Mouse (Mus musculus): ENCODE measurements around the gene Rnps1. TPM values are rescaled to one million over a fixed set of nuclear protein-coding genes. Genes with fewer than 3 reads are reported as not detected.

Gene Rnps1
- polyA plus RNA-seq, 1 experiment from 2014 or later, result 360 TPM

GRCm38 (mm10) chr17:24474557-24474956, 60.2 kb downstream of the Rnps1 start:
- Histone ChIP-seq H3K4me2 (replicated peaks) (no peak overlapping the region), H3K27me3 (no peaks in the 10 kb centered on the region), H3K9me3 (no peaks in the 10 kb centered on the region), H3K4me1 (peaks cover 44% of the 10 kb centered on the region), H3K9ac (replicated peaks) (no peak overlapping the region; the same call in 1 of the 2 replicates), H3K36me3 (peaks cover 34% of the 10 kb centered on the region), H3K27ac (replicated peaks) (no peak overlapping the region), H3K4me3 (no peak overlapping the region)
- WGBS, result 83% methylated on average over 5 of the region's 5 CpGs
- no peak for ATAC-seq (replicated peaks)

Other genes with a start within 250 kb of the Rnps1 start
- gene Atp6v0c, start 244.9 kb upstream of the Rnps1 start, polyA plus RNA-seq (2015; fragmentation: Nextera tagmentation; extraction: Ambion mirVana), result 872 and 917 TPM in 2 replicates
- 18.8 and 19.5 TPM in 2 replicates for gene Tbc1d24, start 209.0 kb upstream of the Rnps1 start, polyA plus RNA-seq (2015; fragmentation: Nextera tagmentation; extraction: Ambion mirVana)
- gene Ntn3, start 205.0 kb upstream of the Rnps1 start, polyA plus RNA-seq (2015; fragmentation: Nextera tagmentation; extraction: Ambion mirVana), result 4.9 and 5.2 TPM in 2 replicates
- 13.0 and 13.5 TPM in 2 replicates for gene Tedc2, start 193.7 kb upstream of the Rnps1 start, polyA plus RNA-seq (2015; fragmentation: Nextera tagmentation; extraction: Ambion mirVana)
- 30.1 and 32.7 TPM in 2 replicates for gene Ccnf, start 163.1 kb upstream of the Rnps1 start, polyA plus RNA-seq (2015; fragmentation: Nextera tagmentation; extraction: Ambion mirVana)
- 0.22 TPM in 1 of 2 replicates, not detected in the other for gene Abca17, start 63.5 kb upstream of the Rnps1 start, polyA plus RNA-seq (2015; fragmentation: Nextera tagmentation; extraction: Ambion mirVana)
- gene Abca3, start 62.6 kb upstream of the Rnps1 start, polyA plus RNA-seq (2015; fragmentation: Nextera tagmentation; extraction: Ambion mirVana), result 21.5 and 21.7 TPM in 2 replicates
- 40.7 and 42.8 TPM in 2 replicates for gene Eci1, start 12.1 kb downstream of the Rnps1 start, polyA plus RNA-seq (2015; fragmentation: Nextera tagmentation; extraction: Ambion mirVana)
- 5.7 and 6.6 TPM in 2 replicates for gene Dnase1l2, start 28.5 kb downstream of the Rnps1 start, polyA plus RNA-seq (2015; fragmentation: Nextera tagmentation; extraction: Ambion mirVana)
- 44.0 and 44.9 TPM in 2 replicates for gene E4f1, start 55.7 kb downstream of the Rnps1 start, polyA plus RNA-seq (2015; fragmentation: Nextera tagmentation; extraction: Ambion mirVana)
- gene Pgp, start 55.8 kb downstream of the Rnps1 start, polyA plus RNA-seq (2015; fragmentation: Nextera tagmentation; extraction: Ambion mirVana), result 51.0 and 54.0 TPM in 2 replicates
- 0.40 TPM in 1 of 2 replicates, not detected in the other for gene Bricd5, start 59.3 kb downstream of the Rnps1 start, polyA plus RNA-seq (2015; fragmentation: Nextera tagmentation; extraction: Ambion mirVana)
- 35.2 and 36.4 TPM in 2 replicates for gene Mlst8, start 64.5 kb downstream of the Rnps1 start, polyA plus RNA-seq (2015; fragmentation: Nextera tagmentation; extraction: Ambion mirVana)
- gene Caskin1, start 74.0 kb downstream of the Rnps1 start, polyA plus RNA-seq (2015; fragmentation: Nextera tagmentation; extraction: Ambion mirVana), result 25.6 and 26.4 TPM in 2 replicates
- 107 and 112 TPM in 2 replicates for gene Traf7, start 113.4 kb downstream of the Rnps1 start, polyA plus RNA-seq (2015; fragmentation: Nextera tagmentation; extraction: Ambion mirVana)
- 5.7 and 6.6 TPM in 2 replicates for gene Rab26, start 119.6 kb downstream of the Rnps1 start, polyA plus RNA-seq (2015; fragmentation: Nextera tagmentation; extraction: Ambion mirVana)
- 17.1 and 22.9 TPM in 2 replicates for gene Pkd1, start 135.3 kb downstream of the Rnps1 start, polyA plus RNA-seq (2015; fragmentation: Nextera tagmentation; extraction: Ambion mirVana)
- gene Tsc2, start 218.1 kb downstream of the Rnps1 start, polyA plus RNA-seq (2015; fragmentation: Nextera tagmentation; extraction: Ambion mirVana), result 68.7 and 75.6 TPM in 2 replicates
- gene Nthl1, start 218.1 kb downstream of the Rnps1 start, polyA plus RNA-seq (2015; fragmentation: Nextera tagmentation; extraction: Ambion mirVana), result 12.5 and 12.7 TPM in 2 replicates
- gene Slc9a3r2, start 235.8 kb downstream of the Rnps1 start, polyA plus RNA-seq (2015; fragmentation: Nextera tagmentation; extraction: Ambion mirVana), result 26.7 and 27.6 TPM in 2 replicates
- not detected in 2 replicates for gene Npw, start 243.9 kb downstream of the Rnps1 start, polyA plus RNA-seq (2015; fragmentation: Nextera tagmentation; extraction: Ambion mirVana)

Measured in forebrain, embryonic 15.5 days (tissue).